Mouse (Mus musculus) hindbrain, embryonic 11.5 days (tissue): Measurements from ENCODE around the gene Gigyf2. TPM values are rescaled to one million over a fixed set of nuclear protein-coding genes. Genes with fewer than 3 reads are reported as not detected.

Experiments used
- ATAC-seq: fragments of 200-750 bp; cut with Nextera tagmentation; 2 replicates; pipeline ENCODE4 v1.8.0; 2017; ENCODE audit warnings: mild to moderate bottlenecking, moderate TSS enrichment, moderate library complexity; ENCODE audit not compliant: low FRiP score
- DNase-seq: peaks from one replicate; pipeline ENCODE4 v3.0.0-alpha.2; 2015; ENCODE audit warnings: low spot score
- H3K27ac ChIP-seq: fragments of 300-500 bp; sonication (generic); 2 replicates; pipeline ENCODE4 v1.5.1; 2014; ENCODE audit warnings: mild to moderate bottlenecking, low read depth, low read length
- H3K27me3 ChIP-seq: fragments of 300-500 bp; sonication (generic); 2 replicates; pipeline ENCODE4 v1.6.1; 2014; ENCODE audit warnings: mild to moderate bottlenecking, low read length, moderate library complexity, mixed read lengths; ENCODE audit not compliant: control insufficient read depth, insufficient read depth
- H3K36me3 ChIP-seq: fragments of 300-500 bp; sonication (generic); 2 replicates; pipeline ENCODE4 v1.6.1; 2014; ENCODE audit warnings: mild to moderate bottlenecking, low read length, moderate library complexity, mixed read lengths; ENCODE audit not compliant: control insufficient read depth, insufficient read depth
- H3K4me1 ChIP-seq: fragments of 300-500 bp; sonication (generic); replicated peaks from 2 replicates; pipeline ENCODE4 v1.6.1; 2014; ENCODE audit warnings: low read length, mixed read lengths; ENCODE audit not compliant: control insufficient read depth, insufficient read depth
- H3K4me2 ChIP-seq: fragments of 300-500 bp; sonication (generic); replicated peaks from 2 replicates; pipeline ENCODE4 v1.6.1; 2014; ENCODE audit warnings: mild to moderate bottlenecking, low read depth, low read length
- H3K4me3 ChIP-seq: fragments of 300-500 bp; sonication (generic); 2 replicates; pipeline ENCODE4 v1.5.1; 2014; ENCODE audit warnings: low read depth, low read length
- H3K9ac ChIP-seq: fragments of 300-500 bp; sonication (generic); 2 replicates; pipeline ENCODE4 v1.6.1; 2014; ENCODE audit warnings: low read depth, low read length
- H3K9me3 ChIP-seq: fragments of 300-500 bp; sonication (generic); 2 replicates; pipeline ENCODE4 v1.6.1; 2016; ENCODE audit warnings: low read length; ENCODE audit not compliant: control insufficient read depth
- WGBS: fragments of 180-500 bp; shearing (Covaris S2); extraction: QIAGEN DNeasy Blood & Tissue Kit; methylation state at CpG from one replicate; pipeline ENCODE4 v1.1.7; 2014; 5-methylcytosine and 5-hydroxymethylcytosine counted together
- polyA plus RNA-seq: library from polyadenylated mRNA; unstranded; fragments of >200 nt; fragmentation: Nextera tagmentation; extraction: Ambion mirVana; gene quantifications from 2 replicates; pipeline ENCODE4 v1.2.1, GENCODE M21; 2014

Gene Gigyf2
- polyA plus RNA-seq: 53.5 and 68.2 TPM in 2 replicates

GRCm38 (mm10) chr1:87326742-87327163, at the start of gene Gigyf2:
Gene Gigyf2, plus strand, starts transcription at chr1:87326998.
- H3K27me3 ChIP-seq: no peaks in the 10 kb centered on the region
- peak; percentile 99 for ATAC-seq
- WGBS: 2% methylated on average over 34 of the region's 36 CpGs
- peak within 1 kb of the TSS; percentile 89 for H3K27ac ChIP-seq
- H3K9ac ChIP-seq: peak within 1 kb of the TSS; percentile 92
- H3K4me3 ChIP-seq: peak within 1 kb of the TSS; percentile 93
- H3K36me3 ChIP-seq: no peaks in the 10 kb centered on the region
- no peaks in the 10 kb centered on the region for H3K4me1 ChIP-seq
- DNase-seq: peak; percentile 99
- no peaks in the 10 kb centered on the region for H3K9me3 ChIP-seq
- peak within 1 kb of the TSS; percentile 43 for H3K4me2 ChIP-seq

GRCm38 (mm10) chr1:87280281-87280680, 46.5 kb upstream of the Gigyf2 start:
- no peaks in the 10 kb centered on the region for H3K27me3 ChIP-seq
- DNase-seq (no peak), ATAC-seq (no peak)
- WGBS: 84% methylated on average over 5 of the region's 5 CpGs
- no peak overlapping the region for H3K4me2 ChIP-seq
- H3K36me3 ChIP-seq: no peaks in the 10 kb centered on the region
- H3K9ac ChIP-seq: no peak overlapping the region
- no peaks in the 10 kb centered on the region for H3K4me1 ChIP-seq
- H3K4me3 ChIP-seq: no peak overlapping the region
- H3K9me3 ChIP-seq: no peaks in the 10 kb centered on the region
- H3K27ac ChIP-seq: no peak overlapping the region

GRCm38 (mm10) chr1:87281599-87282412, 45.0 kb upstream of the Gigyf2 start:
- no peak overlapping the region for H3K9ac ChIP-seq
- no peaks in the 10 kb centered on the region for H3K36me3 ChIP-seq
- DNase-seq (peak; percentile 34), ATAC-seq (no peak)
- H3K27ac ChIP-seq: no peak overlapping the region
- H3K9me3 ChIP-seq: no peaks in the 10 kb centered on the region
- H3K4me3 ChIP-seq: no peak overlapping the region
- H3K4me1 ChIP-seq: no peaks in the 10 kb centered on the region
- no peaks in the 10 kb centered on the region for H3K27me3 ChIP-seq
- 19% methylated on average over 20 of the region's 20 CpGs for WGBS
- H3K4me2 ChIP-seq: no peak overlapping the region

GRCm38 (mm10) chr1:87282413-87282788, 44.4 kb upstream of the Gigyf2 start:
- Histone ChIP-seq H3K27ac (no peak overlapping the region), H3K4me3 (no peak overlapping the region), H3K27me3 (no peaks in the 10 kb centered on the region), H3K9me3 (no peaks in the 10 kb centered on the region), H3K4me2 (no peak overlapping the region), H3K9ac (no peak overlapping the region), H3K4me1 (no peaks in the 10 kb centered on the region), H3K36me3 (no peaks in the 10 kb centered on the region)
- 70% methylated on average over 6 of the region's 6 CpGs for WGBS
- DNase-seq: no peak
- no peak for ATAC-seq

- Histone ChIP-seq H3K9ac (no peak overlapping the region), H3K36me3 (no peaks in the 10 kb centered on the region), H3K4me1 (no peaks in the 10 kb centered on the region), H3K9me3 (no peaks in the 10 kb centered on the region), H3K27me3 (no peaks in the 10 kb centered on the region), H3K27ac (no peak overlapping the region), H3K4me2 (no peak overlapping the region), H3K4me3 (no peak overlapping the region)
- ATAC-seq: no peak
- DNase-seq: no peak
- WGBS: 90% methylated on average over 10 of the region's 10 CpGs
Measured at GRCm38 (mm10) chr1:87283410-87283960, 43.3 kb upstream of the Gigyf2 start.

- no peaks in the 10 kb centered on the region for H3K36me3 ChIP-seq
- no peaks in the 10 kb centered on the region for H3K9me3 ChIP-seq
- no peaks in the 10 kb centered on the region for H3K4me1 ChIP-seq
- no peak overlapping the region for H3K4me3 ChIP-seq
- no peak overlapping the region for H3K4me2 ChIP-seq
- DNase-seq (no peak), ATAC-seq (no peak)
- no peak overlapping the region for H3K27ac ChIP-seq
- 62% methylated on average over 2 of the region's 2 CpGs for WGBS
- no peak overlapping the region for H3K9ac ChIP-seq
- H3K27me3 ChIP-seq: no peaks in the 10 kb centered on the region
Measured at GRCm38 (mm10) chr1:87287105-87287504, 39.7 kb upstream of the Gigyf2 start.

GRCm38 (mm10) chr1:87291416-87291815, 35.4 kb upstream of the Gigyf2 start:
- DNase-seq: no peak
- Histone ChIP-seq H3K9me3 (no peaks in the 10 kb centered on the region), H3K9ac (no peak overlapping the region), H3K27me3 (no peaks in the 10 kb centered on the region), H3K4me3 (no peak overlapping the region), H3K4me1 (no peaks in the 10 kb centered on the region), H3K4me2 (no peak overlapping the region), H3K27ac (no peak overlapping the region), H3K36me3 (no peaks in the 10 kb centered on the region)
- 67% methylated on average over 8 of the region's 8 CpGs for WGBS
- ATAC-seq: no peak

GRCm38 (mm10) chr1:87292420-87293190, 34.2 kb upstream of the Gigyf2 start:
- 61% methylated on average over 15 of the region's 15 CpGs for WGBS
- no peak overlapping the region for H3K27ac ChIP-seq
- no peaks in the 10 kb centered on the region for H3K9me3 ChIP-seq
- H3K4me3 ChIP-seq: no peak overlapping the region
- H3K27me3 ChIP-seq: no peaks in the 10 kb centered on the region
- DNase-seq (peak; percentile 31), ATAC-seq (no peak)
- no peaks in the 10 kb centered on the region for H3K36me3 ChIP-seq
- no peaks in the 10 kb centered on the region for H3K4me1 ChIP-seq
- no peak overlapping the region for H3K9ac ChIP-seq
- no peak overlapping the region for H3K4me2 ChIP-seq
